Mouse (Mus musculus) CD4-positive helper T cell, adult 2 months (primary cell): ENCODE results near the gene Parp3.
"Not testable (repeated sequence)": the region's sequence is repeated elsewhere in the genome, so short reads cannot be mapped to it uniquely, and the experiment has no call there.

ENCODE experiments used
- DNase-seq: peaks from one replicate; pipeline ENCODE4 v3.0.0-alpha.2; 2012; ENCODE audit warnings: low read depth, missing footprints, low spot score

Gene Parp3

DNA sequence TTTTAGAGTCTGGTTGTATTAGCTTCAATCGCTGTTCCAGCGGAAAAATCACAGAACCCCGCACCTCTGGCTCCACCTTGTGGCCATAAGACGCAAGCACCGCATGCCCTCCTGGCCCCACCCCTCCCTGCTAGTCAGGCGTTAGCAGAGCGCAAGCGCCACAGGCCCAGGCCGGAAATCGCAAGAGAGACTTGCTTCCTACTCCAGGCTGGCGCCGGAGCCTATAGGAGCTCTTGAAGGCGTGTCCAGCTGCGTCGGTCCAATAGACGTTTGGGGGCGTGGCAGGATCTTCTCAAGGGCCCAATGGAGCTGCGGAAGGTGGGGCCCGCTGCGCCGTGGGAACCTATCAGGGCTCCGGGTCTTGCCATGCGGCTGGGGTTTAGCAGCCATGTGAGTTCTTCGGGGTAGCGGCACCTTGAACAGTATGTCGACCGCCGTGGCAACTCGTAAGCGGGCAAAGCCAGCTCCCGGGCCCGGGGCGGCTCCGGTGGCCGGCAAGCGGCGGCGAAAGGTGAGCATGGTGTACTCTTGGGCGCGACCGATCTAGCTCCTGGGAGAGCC lies at the start of gene Parp3:
Parp3 (minus strand) TSS at position 26 of the 561 bp plus-strand sequence.
- DNase-seq: peak; percentile 100

DNA sequence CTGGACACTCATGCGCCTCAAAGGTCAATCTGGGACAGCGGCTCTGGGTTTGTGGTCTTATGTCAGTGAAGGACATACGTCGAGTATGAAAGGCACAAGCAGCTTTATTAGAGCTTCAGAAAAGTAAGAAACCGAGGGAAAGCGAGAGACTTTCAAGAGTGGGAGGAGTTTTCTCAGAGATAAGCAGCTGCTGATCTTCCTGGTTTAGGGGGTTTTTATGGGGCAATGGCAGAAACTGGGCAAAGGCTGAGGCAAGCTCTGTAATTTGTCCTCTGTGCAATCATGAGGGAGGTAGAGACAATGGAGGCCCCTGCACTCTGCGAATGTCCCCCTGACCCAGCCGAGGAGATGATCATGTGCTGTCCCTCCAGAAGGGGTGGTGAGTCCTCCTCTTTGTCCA lies 43.2 kb upstream of the Parp3 start:
- DNase-seq: no peak

GRCm38 (mm10) chr9:106519433-106519832 lies 42.7 kb upstream of the Parp3 start:
- DNase-seq: no peak

DNA sequence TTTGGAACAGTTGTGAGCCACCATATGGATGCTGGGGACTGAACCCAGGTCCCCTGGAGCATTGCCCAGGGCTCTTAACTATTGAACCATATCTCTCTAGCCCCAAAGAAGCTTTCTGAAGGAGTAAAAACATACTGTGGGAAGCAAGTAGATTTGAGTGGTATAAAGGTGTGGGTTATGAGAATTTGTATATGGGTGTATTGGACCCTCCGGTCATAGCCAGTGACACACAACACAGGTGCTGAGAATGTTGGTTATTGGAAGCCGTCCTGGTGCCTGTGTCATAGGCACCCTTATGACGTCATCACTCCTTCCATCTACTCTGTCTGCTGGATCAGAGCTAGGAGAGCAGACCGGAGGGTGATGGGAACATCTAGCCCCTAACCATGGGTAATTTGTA lies 37.5 kb upstream of the Parp3 start, which contains the start of gene Iqcf5:
Iqcf5 (plus strand) TSS at position 301 of the 400 bp plus-strand sequence.
- DNase-seq: no peak

- no peak for DNase-seq
These were observed 36.8 kb upstream of the Parp3 start for GRCm38 (mm10) chr9:106513566-106513965.

- DNase-seq: no peak
These were observed 36.1 kb upstream of the Parp3 start for GRCm38 (mm10) chr9:106512729-106513450.

DNA sequence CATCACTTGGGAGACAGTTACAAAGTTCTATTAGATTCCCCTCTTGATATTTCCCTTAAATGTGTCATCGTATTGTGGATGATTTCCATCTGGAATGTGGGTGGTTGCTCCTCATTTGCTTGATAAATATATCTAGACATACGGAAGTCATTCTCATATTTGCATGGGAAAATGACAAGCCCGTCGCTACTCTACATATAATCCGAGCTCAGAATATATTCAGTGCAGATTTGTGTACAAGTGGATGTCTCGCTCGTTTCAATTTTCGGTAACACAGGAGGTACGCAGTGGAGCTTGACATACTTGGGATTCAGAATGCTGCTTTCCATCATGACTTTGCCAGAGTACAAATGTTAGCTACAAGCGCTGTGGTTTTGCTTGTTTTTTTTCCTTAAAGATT lies 32.6 kb upstream of the Parp3 start:
- no peak for DNase-seq

GRCm38 (mm10) chr9:106504246-106504645 lies 27.5 kb upstream of the Parp3 start:
- no peak for DNase-seq

DNA sequence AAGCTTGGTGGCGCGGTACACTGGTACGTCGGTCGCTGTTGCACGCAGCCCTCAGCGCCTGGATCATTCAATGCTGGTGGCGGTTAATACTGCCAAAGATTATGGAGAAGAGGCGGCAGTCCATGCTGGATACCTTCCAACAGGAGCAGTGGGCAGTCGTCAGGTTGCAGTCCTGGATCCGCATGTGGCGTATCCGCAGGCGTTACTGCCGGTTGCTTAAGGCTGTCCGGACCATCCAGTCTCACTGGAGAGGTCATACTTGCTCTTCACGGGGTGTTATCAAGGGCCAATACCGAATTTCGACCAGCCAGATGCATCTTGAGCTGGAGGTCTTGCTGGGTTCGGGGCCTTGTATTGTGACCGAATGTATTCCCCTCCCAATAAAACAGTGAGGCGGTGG lies 25.1 kb upstream of the Parp3 start:
- no peak for DNase-seq

- DNase-seq: no peak
These were observed 22.9 kb upstream of the Parp3 start, which contains the start of gene Iqcf1 for GRCm38 (mm10) chr9:106499667-106500066. Iqcf1 (plus strand) TSS chr9:106499967.

DNA sequence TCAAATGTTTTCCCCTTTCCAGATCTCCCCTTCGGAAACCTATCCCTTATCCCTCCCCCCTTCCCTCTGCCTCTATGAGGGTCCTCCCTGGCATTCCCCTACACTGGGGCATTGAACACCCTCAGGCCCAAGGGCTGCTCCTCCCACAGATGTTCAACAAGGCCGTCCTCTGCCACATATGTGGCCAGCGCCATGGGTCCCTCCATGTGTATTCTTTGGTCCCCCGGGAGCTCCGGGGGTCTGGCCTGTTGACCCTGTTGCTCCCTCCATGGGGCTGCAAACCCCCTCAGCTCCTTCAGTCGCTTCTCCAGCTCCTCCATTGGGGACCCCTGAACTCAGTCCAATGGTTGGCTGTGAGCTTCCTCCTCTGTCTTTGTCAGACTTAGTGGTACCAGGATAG lies 10.9 kb upstream of the Parp3 start:
- DNase-seq: not testable (repeated sequence)

DNA sequence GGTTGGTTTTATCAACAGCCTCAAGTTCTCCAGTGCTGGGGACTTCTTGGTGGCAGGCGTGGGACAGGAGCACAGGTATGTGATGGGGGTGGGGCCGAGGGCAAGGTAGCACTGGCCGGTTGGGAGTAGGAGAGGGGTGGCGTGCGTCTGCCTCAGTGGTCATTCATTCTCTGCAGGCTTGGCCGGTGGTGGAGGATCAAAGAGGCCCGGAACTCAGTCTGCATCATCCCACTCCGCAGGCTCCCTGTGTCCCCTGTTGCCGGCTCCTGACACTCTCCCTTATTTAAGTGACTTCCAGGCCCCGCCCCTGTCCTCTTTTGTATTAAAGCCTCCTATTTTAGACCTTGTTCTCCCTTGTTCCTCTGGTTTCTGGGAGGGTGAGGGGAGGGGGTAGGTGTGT lies 8.3 kb upstream of the Parp3 start:
- DNase-seq: no peak

DNA sequence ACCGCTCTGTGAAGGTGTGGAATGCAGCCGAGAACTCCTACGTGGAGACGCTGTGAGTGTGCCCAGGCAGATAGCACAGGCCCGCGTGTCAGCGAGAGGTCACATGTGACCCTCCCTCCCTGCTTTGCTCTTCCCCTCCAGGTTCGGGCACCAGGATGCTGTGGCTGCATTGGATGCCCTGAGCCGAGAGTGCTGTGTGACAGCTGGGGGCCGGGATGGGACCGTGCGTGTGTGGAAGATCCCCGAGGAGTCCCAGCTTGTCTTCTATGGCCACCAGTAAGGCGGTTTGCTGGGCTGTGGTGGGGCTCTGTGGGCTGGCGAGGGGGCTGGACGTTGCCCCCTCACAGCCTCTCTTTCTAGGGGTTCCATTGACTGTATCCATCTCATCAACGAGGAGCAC lies 6.9 kb upstream of the Parp3 start:
- no peak for DNase-seq

GRCm38 (mm10) chr9:106483136-106483535 lies 6.4 kb upstream of the Parp3 start:
- no peak for DNase-seq

- DNase-seq: no peak
These were observed 5.9 kb upstream of the Parp3 start for GRCm38 (mm10) chr9:106482578-106483115.

- no peak for DNase-seq
These were observed 4.9 kb upstream of the Parp3 start for GRCm38 (mm10) chr9:106481676-106482075.

DNA sequence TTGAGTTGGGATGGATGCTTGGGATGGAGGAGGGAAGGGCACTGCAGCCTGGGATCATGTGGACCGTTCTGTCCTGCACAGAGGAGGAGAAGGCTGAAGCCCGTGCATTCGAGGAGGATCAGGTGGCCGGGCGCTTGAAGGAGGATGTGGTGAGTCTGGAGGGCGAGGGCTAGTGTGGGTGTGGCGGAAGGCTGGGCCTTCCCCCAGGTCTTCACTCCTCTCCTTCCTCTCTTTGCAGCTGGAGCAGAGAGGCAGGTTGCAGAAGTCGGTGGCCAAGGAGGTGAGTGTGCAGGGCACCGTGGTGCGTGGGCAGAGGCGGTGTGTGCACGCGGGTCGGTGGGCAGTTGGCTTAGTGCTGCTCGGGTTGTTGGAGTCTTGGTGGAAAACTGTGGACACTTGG lies 4.3 kb upstream of the Parp3 start:
- peak; percentile 30 for DNase-seq

DNA sequence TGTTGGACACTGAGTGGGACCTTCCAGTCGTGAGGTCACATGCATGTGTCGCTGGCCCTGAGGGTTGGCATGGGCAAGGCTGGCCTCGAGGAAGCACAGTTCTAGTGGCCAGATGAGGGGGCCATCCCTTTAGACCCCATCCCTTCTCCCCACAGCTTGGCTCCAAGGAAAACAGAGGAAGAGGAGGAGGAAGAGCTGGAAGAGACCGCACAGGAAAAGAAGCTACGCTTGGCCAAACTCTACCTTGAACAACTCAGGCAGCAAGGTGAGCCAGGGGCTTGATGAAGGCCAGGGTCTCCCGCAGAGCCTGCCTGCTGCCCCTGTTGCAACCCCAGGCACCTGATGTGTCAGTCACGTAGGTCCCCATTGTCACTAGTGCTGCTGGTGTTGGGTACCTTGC lies 3.8 kb upstream of the Parp3 start:
- DNase-seq: no peak

GRCm38 (mm10) chr9:106478101-106478500 lies 1.4 kb upstream of the Parp3 start:
- no peak for DNase-seq

GRCm38 (mm10) chr9:106477649-106478048 lies 900 bp upstream of the Parp3 start:
- peak; percentile 31 for DNase-seq

DNA sequence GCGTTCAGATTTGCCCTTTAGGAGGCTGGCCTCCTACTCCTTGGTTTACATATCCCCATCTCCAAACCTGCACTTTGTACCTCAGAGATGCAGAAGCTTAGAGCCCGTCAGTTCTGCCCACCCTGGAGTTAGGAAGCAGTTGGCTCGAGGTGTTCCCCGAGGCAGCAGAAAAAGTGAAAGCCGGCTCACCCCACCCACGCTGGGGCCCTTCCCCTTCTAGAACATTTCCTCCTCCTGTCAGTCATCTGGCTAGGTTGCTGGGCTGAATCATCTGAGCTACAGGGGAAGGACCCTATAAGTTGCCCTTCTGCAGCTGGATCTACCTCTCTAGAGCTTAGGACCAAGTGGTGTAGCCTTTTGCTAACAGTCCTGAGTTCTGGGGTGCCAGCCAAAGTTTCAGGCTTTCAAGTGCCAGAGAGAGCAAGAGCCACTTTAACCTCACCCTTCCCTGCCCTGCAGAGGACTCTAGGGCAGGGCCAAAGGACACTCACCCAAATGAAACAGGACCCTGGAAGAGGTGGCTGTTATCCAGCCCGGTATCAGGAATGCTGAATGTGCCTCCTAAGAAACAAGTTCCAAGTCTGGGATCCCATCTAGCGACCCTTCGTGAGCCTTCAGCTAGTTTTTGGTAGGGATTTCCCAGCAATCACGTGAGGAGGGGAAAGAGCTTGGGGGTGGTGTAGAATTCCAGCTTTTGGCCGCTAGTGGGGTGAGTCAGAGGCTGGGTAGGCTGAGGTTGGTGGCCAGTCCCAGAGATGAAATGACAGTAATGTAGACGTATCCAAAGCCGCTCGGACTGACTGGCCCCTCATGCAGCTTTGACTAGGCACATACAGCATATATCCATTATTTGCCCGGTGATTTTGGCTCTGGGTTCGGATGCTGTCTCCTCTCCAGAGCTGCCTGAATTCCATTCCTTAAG lies 486 bp downstream of the Parp3 start:
- peak; percentile 78 for DNase-seq

- DNase-seq: no peak
These were observed 1.1 kb downstream of the Parp3 start, which contains the start of gene Rrp9 for GRCm38 (mm10) chr9:106475663-106476001. Rrp9 (plus strand) TSS chr9:106475963.
